In the genomic region with DNA sequence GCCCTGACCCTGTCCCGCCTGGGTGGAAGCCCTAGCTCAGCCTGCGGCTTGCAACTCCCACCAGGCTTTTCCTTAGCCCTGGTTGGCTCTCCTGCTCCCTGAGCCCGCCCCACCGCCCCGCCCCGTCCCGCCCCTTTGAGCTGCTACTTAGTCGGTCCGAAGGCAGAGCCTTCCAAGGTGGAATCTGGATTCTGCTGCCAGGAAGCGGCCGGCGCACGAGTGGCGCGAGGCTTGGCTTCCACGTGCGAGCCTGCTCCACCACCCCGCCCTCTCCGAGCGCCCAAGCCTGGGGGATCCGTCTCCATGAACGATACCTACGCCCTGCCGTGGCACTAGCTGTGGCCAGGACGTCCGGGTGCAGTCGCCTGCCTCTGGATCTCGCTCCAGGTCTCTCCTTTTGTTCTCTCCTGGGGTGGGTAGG, we compare ENCODE assay signal across 8 mouse cellular contexts. TPM values are rescaled to one million over a fixed set of nuclear protein-coding genes. Genes with fewer than 3 reads are reported as not detected.
A peak's percentile ranks its signal among the peaks of the same experiment; 100 is the strongest.
DNase-seq lines count a peak whose midpoint lies in the region; ATAC-seq and TF ChIP-seq lines count a peak whose summit lies in the region.

A gene (plus strand): TSS at position 165 of the 421 bp plus-strand sequence.

- no peak for DNase-seq in spleen, adult 2 months (ENCODE audit: low read depth in 1 of 2, low spot score in 2 of 2)
- DNase-seq in spleen, postnatal 10 days (ENCODE audit: low spot score in 2 of 2), result no peak
- DNase-seq in embryonic facial prominence, embryonic 10.5 days (ENCODE audit: low spot score), result peak; percentile 86
- DNase-seq in hindbrain, embryonic 10.5 days (ENCODE audit: low spot score), result peak; percentile 78
- no peak for DNase-seq in frontal cortex, postnatal 14 days (ENCODE audit: low spot score in 2 of 2)
- no peak for DNase-seq in frontal cortex, postnatal 25 days (ENCODE audit: low spot score in 2 of 2)

- no peaks in the 10 kb centered on the region for H3K36me3 ChIP-seq in spleen, adult 2 months (ENCODE audit: control insufficient read depth, insufficient read depth, low read length)
- H3K36me3 ChIP-seq in embryonic facial prominence, embryonic 10.5 days (replicated peaks), result peaks cover 19% of the 10 kb centered on the region
- H3K36me3 ChIP-seq in hindbrain, embryonic 10.5 days, result no peaks in the 10 kb centered on the region
- no peaks in the 10 kb centered on the region for H3K36me3 ChIP-seq in limb, embryonic 13.5 days
- no peaks in the 10 kb centered on the region for H3K36me3 ChIP-seq in midbrain, embryonic 13.5 days

- WGBS in spleen, adult 2 months, result 18% methylated on average over 28 of the region's 28 CpGs
- WGBS in embryonic facial prominence, embryonic 10.5 days, result 14% methylated on average over 28 of the region's 28 CpGs
- 19% methylated on average over 28 of the region's 28 CpGs for WGBS in hindbrain, embryonic 10.5 days
- 15% methylated on average over 28 of the region's 28 CpGs for WGBS in limb, embryonic 13.5 days
- WGBS in midbrain, embryonic 13.5 days, result 32% methylated on average over 27 of the region's 28 CpGs

- peak within 1 kb of the TSS; percentile 57 for H3K9ac ChIP-seq in limb, embryonic 13.5 days
- H3K9ac ChIP-seq in midbrain, embryonic 13.5 days (replicated peaks), result no peak within 1 kb of the TSS

- no peaks in the 10 kb centered on the region for H3K9me3 ChIP-seq in embryonic facial prominence, embryonic 10.5 days
- H3K9me3 ChIP-seq in hindbrain, embryonic 10.5 days, result 0 out of 2 replicates have a peak, but pooled peaks cover 5% of the 10 kb centered on the region
- no peaks in the 10 kb centered on the region for H3K9me3 ChIP-seq in limb, embryonic 13.5 days
- no peaks in the 10 kb centered on the region for H3K9me3 ChIP-seq in midbrain, embryonic 13.5 days

- no peak for TF ChIP-seq POLR2A in spleen, adult 2 months (IDR thresholded peaks at IDR 0.05; ENCODE audit: low read depth, low read length)

- no peak within 1 kb of the TSS for H3K27ac ChIP-seq in spleen, adult 2 months (ENCODE audit: insufficient read depth, low read length)
- H3K27ac ChIP-seq in embryonic facial prominence, embryonic 10.5 days (replicated peaks), result peak within 1 kb of the TSS; percentile 84
- H3K27ac ChIP-seq in hindbrain, embryonic 10.5 days, result peak within 1 kb of the TSS; percentile 67
- H3K27ac ChIP-seq in limb, embryonic 13.5 days, result no peak within 1 kb of the TSS
- H3K27ac ChIP-seq in midbrain, embryonic 13.5 days, result no peak within 1 kb of the TSS

- no peak for TF ChIP-seq CTCF in spleen, adult 2 months (IDR thresholded peaks at IDR 0.05; ENCODE audit: extremely low read depth, insufficient read depth, insufficient read length, insufficient replicate concordance)

- H3K27me3 ChIP-seq in spleen, adult 2 months (ENCODE audit: control insufficient read depth, insufficient read depth, low read length), result peaks cover 4% of the 10 kb centered on the region
- H3K27me3 ChIP-seq in embryonic facial prominence, embryonic 10.5 days (replicated peaks; ENCODE audit: low read depth, poor library complexity, severe bottlenecking), result peaks cover 98% of the 10 kb centered on the region
- H3K27me3 ChIP-seq in hindbrain, embryonic 10.5 days (ENCODE audit: insufficient read depth, poor library complexity, severe bottlenecking), result peaks cover 92% of the 10 kb centered on the region
- H3K27me3 ChIP-seq in limb, embryonic 13.5 days, result peaks cover 66% of the 10 kb centered on the region
- peaks cover 67% of the 10 kb centered on the region for H3K27me3 ChIP-seq in midbrain, embryonic 13.5 days

- peak within 1 kb of the TSS; percentile 66 for H3K4me2 ChIP-seq in limb, embryonic 13.5 days (replicated peaks)
- H3K4me2 ChIP-seq in midbrain, embryonic 13.5 days (replicated peaks), result peak within 1 kb of the TSS; percentile 55

- H3K4me3 ChIP-seq in spleen, adult 2 months (ENCODE audit: extremely low read depth, insufficient read depth, insufficient read length), result peak within 1 kb of the TSS; percentile 44; the same call in 1 of the 2 replicates
- peak within 1 kb of the TSS; percentile 61 for H3K4me3 ChIP-seq in embryonic facial prominence, embryonic 10.5 days
- peak within 1 kb of the TSS; percentile 51 for H3K4me3 ChIP-seq in hindbrain, embryonic 10.5 days
- H3K4me3 ChIP-seq in limb, embryonic 13.5 days, result peak within 1 kb of the TSS; percentile 43
- H3K4me3 ChIP-seq in midbrain, embryonic 13.5 days (replicated peaks), result peak within 1 kb of the TSS; percentile 30

- peak; percentile 84 for ATAC-seq in limb, embryonic 13.5 days (ENCODE audit: low FRiP score, low read depth)
- ATAC-seq in midbrain, embryonic 13.5 days, result peak; percentile 80

- H3K4me1 ChIP-seq in spleen, adult 2 months (ENCODE audit: control insufficient read depth, insufficient read depth, insufficient read length), result no peaks in the 10 kb centered on the region
- H3K4me1 ChIP-seq in embryonic facial prominence, embryonic 10.5 days, result peaks cover 32% of the 10 kb centered on the region
- H3K4me1 ChIP-seq in hindbrain, embryonic 10.5 days (replicated peaks), result peaks cover 23% of the 10 kb centered on the region
- peaks cover 9% of the 10 kb centered on the region for H3K4me1 ChIP-seq in limb, embryonic 13.5 days
- H3K4me1 ChIP-seq in midbrain, embryonic 13.5 days (replicated peaks), result peaks cover 18% of the 10 kb centered on the region

RNA-seq across cellular contexts. Expression of the gene that starts here (rescaled TPM):
- polyA plus RNA-seq in spleen, adult 2 months (2012; rRNA removed), result 0.87 and 1.4 TPM in 2 replicates
- polyA plus RNA-seq in embryonic facial prominence, embryonic 10.5 days (2016; fragmentation: Nextera tagmentation; extraction: Ambion mirVana), result 109 and 139 TPM in 2 replicates
- polyA plus RNA-seq in hindbrain, embryonic 10.5 days (2016; fragmentation: Nextera tagmentation; extraction: Ambion mirVana), result 32.9 and 49.2 TPM in 2 replicates
- polyA plus RNA-seq in limb, embryonic 13.5 days (2015; fragmentation: Nextera tagmentation; extraction: Ambion mirVana), result 22.6 and 23.2 TPM in 2 replicates
- 0.79 and 1.2 TPM in 2 replicates for polyA plus RNA-seq in midbrain, embryonic 13.5 days (2015; fragmentation: Nextera tagmentation; extraction: Ambion mirVana)

Comparison
In these comparisons a context has a peak if more than half of its experiments do, and no peak if none do; other contexts are left out.
1. DNase-seq: peak in embryonic facial prominence, embryonic 10.5 days (single experiment) and hindbrain, embryonic 10.5 days (single experiment); none in spleen, adult 2 months (0 of 2), spleen, postnatal 10 days (0 of 2), frontal cortex, postnatal 14 days (0 of 2) and frontal cortex, postnatal 25 days (0 of 2).
2. H3K27ac ChIP-seq: peak in embryonic facial prominence, embryonic 10.5 days (single experiment) and hindbrain, embryonic 10.5 days (single experiment); none in spleen, adult 2 months (single experiment), limb, embryonic 13.5 days (single experiment) and midbrain, embryonic 13.5 days (single experiment).
3. Peak in every context shown above with its lines, with median percentiles within 50 percentile points of each other: H3K4me3 ChIP-seq.